Comparison of ENCODE assay signal across 8 mouse cellular contexts in the genomic region with DNA sequence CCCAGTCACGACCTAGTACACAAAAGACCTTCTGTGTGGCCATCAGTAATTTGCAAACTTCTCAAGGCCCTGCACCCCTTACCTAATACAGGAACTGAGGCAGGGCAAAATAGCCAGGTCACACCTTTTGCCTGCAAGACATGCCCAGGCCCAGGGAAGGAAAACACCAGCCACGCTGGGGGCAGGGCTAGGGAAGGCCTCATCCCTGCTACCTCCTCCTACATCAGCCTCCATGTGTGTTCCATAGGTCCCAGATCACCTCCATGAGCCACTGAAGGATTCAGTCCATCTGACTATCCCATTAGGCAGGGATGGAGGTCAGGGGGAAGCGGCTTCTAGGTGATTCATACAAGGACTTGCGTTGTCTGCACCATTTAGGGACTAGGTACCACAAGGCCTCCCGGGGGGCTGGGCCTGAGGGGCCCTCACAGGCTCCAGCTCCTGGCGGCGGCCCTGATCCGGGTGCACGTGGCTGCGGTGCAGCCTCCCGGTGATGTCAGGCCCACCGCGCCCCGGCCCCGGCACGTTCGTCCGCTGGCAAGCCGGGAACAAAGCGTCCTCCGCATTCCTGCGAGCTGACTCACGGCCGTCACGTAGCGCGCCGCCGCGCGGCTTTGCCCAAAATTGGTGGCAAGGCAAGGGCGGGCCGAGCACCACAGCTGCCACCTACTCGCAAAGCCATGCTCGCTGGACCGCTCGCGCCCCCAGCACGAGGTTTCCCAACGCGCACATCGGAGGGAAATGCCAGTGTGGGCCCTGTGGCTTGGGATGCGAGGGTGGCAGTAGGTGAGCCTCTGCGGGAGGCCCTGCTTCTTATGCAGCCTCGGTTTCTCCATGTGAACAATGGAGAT. TPM values are rescaled to one million over a fixed set of nuclear protein-coding genes. Genes with fewer than 3 reads are reported as not detected.
DNase-seq lines count a peak whose midpoint lies in the region; ATAC-seq and TF ChIP-seq lines count a peak whose summit lies in the region.

No protein-coding gene starts in this region.

- peak overlapping the region; percentile 15 to 17; a peak in 2 of 4 replicates for H3K4me3 ChIP-seq in ES-E14 (ENCODE audit: insufficient read depth in 1 of 2, low read depth in 1 of 2, low read length in 2 of 2, poor library complexity in 1 of 2, severe bottlenecking in 1 of 2)
- H3K4me3 ChIP-seq in hindbrain, embryonic 12.5 days, result peak overlapping the region; percentile 21

- peak; percentile 46 for DNase-seq in ES-E14 (ENCODE audit: low read depth, low spot score)
- DNase-seq in cerebellum, postnatal 25 days, result peak; percentile 62 to 75
- DNase-seq in frontal cortex, postnatal 25 days (ENCODE audit: low spot score in 2 of 2), result peak; percentile 57 to 71
- peak; percentile 63 to 64 for DNase-seq in layer of hippocampus, postnatal 25 days (ENCODE audit: extremely low spot score in 1 of 2, low spot score in 1 of 2)
- DNase-seq in lung, postnatal 10 days, result peak; percentile 91
- peak; percentile 91 for DNase-seq in right cerebral cortex, adult 18-20 months
- DNase-seq in yolk sac, embryonic 10.5 days (ENCODE audit: low spot score), result peak; percentile 28

- H3K36me3 ChIP-seq in ES-E14 (ENCODE audit: control insufficient read depth, insufficient read depth, low read length, poor library complexity, severe bottlenecking), result no peaks in the 10 kb centered on the region; the same call in 1 of the 2 replicates
- no peaks in the 10 kb centered on the region for H3K36me3 ChIP-seq in hindbrain, embryonic 12.5 days

- no peaks in the 10 kb centered on the region for H3K9me3 ChIP-seq in ES-E14 (ENCODE audit: control insufficient read depth, insufficient read depth, low read depth, low read length)
- no peaks in the 10 kb centered on the region for H3K9me3 ChIP-seq in hindbrain, embryonic 12.5 days (replicated peaks)

- H3K4me2 ChIP-seq in hindbrain, embryonic 12.5 days (replicated peaks), result peak overlapping the region; percentile 54

- 5% methylated on average over 45 of the region's 45 CpGs for WGBS in hindbrain, embryonic 12.5 days

- H3K9ac ChIP-seq in ES-E14 (ENCODE audit: insufficient read depth, low read depth, low read length, poor library complexity, severe bottlenecking), result no peak overlapping the region; the same call in 1 of the 2 replicates
- peak overlapping the region; percentile 59 for H3K9ac ChIP-seq in hindbrain, embryonic 12.5 days

- in situ Hi-C loops in ES-E14 (cut with MboI; ENCODE audit: low sequenced_read_pairs in 2 of 2, unreplicated experiment in 2 of 2), result no loop called here

- H3K4me1 ChIP-seq in ES-E14 (ENCODE audit: control insufficient read depth in 2 of 2, insufficient read depth in 2 of 2, low read length in 2 of 2, poor library complexity in 1 of 2), result peaks cover 0 to 7% of the 10 kb centered on the region in 2 experiments; a peak in 1 of 4 replicates
- peaks cover 6% of the 10 kb centered on the region for H3K4me1 ChIP-seq in hindbrain, embryonic 12.5 days

- ATAC-seq in hindbrain, embryonic 12.5 days (ENCODE audit: low FRiP score), result peak; percentile 71

- H3K27ac ChIP-seq in ES-E14 (ENCODE audit: insufficient read depth, low read depth, low read length, poor library complexity, severe bottlenecking), result no peak overlapping the region
- no peak overlapping the region for H3K27ac ChIP-seq in hindbrain, embryonic 12.5 days

- peaks cover 21% of the 10 kb centered on the region for H3K27me3 ChIP-seq in hindbrain, embryonic 12.5 days

TF ChIP-seq in ES-E14, 5 proteins besides CTCF, POLR2A, EP300 and RAD21:
- TF ChIP-seq CHD2 (IDR thresholded peaks at IDR 0.05; ENCODE audit: low read depth, low read length), result no peak
- no peak for TF ChIP-seq HCFC1 (IDR thresholded peaks at IDR 0.05; ENCODE audit: borderline replicate concordance, insufficient read depth, low read length)
- no peak for TF ChIP-seq ZC3H11A (IDR thresholded peaks at IDR 0.05; ENCODE audit: borderline replicate concordance, low read depth, low read length)
- no peak for TF ChIP-seq ZNF384 (IDR thresholded peaks at IDR 0.05; ENCODE audit: low read depth, low read length)
- no peak for TF ChIP-seq MAFK (IDR thresholded peaks at IDR 0.05; ENCODE audit: insufficient read depth, low read depth, low read length)

RNA-seq across cellular contexts. Expression of gene Edn2, which starts 12.5 kb away (rescaled TPM):
- total RNA-seq in ES-E14 (2012; rRNA removed), result 0.62 and 0.69 TPM in 2 replicates
- not detected in 2 replicates for polyA plus RNA-seq in hindbrain, embryonic 12.5 days (2016; fragmentation: Nextera tagmentation; extraction: Ambion mirVana)
- total RNA-seq in layer of hippocampus, postnatal 25 days (2021), result not detected

Comparison
In these comparisons a context has a peak if more than half of its experiments do, and no peak if none do; other contexts are left out.
1. DNase-seq: peak in every context shown above with its lines; median percentile 91 in lung, postnatal 10 days; 91 in right cerebral cortex, adult 18-20 months; 68 in cerebellum, postnatal 25 days; 64 in frontal cortex, postnatal 25 days; 64 in layer of hippocampus, postnatal 25 days; 46 in ES-E14; 28 in yolk sac, embryonic 10.5 days.